Comparison of ENCODE assay signal across 8 mouse cellular contexts in the genomic region with DNA sequence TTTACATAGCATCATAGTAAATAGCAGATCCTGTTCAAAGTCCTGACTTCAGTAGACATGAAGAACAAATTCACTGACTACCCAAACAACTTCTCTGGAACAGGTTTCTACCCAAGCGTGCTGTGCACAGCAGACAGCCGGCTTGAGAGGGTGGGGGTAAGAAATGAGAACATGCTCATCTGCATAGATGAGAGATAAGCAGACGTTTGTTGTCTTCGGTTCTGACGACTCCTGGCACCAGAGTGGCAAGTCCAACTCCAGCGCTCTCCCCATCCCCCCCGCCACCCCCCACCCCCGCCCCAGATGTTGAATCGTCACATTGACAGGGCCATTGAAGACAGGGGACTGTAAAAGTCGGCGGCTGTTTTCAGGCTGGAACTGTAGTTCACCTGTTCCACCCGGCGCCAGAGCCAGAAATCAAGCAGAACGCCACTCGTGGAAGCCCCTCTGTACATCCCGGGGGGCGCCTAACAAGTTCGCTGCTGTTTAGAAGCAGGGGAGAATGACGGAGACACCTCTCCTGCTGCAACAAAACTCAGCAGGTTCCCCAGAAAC. TPM values are rescaled to one million over a fixed set of nuclear protein-coding genes. Genes with fewer than 3 reads are reported as not detected.
A peak's percentile ranks its signal among the peaks of the same experiment; 100 is the strongest.
DNase-seq lines count a peak whose midpoint lies in the region; ATAC-seq and TF ChIP-seq lines count a peak whose summit lies in the region.

No protein-coding gene starts in this region.

- no peaks in the 10 kb centered on the region for H3K36me3 ChIP-seq in heart, embryonic 16.5 days (ENCODE audit: control insufficient read depth, insufficient read depth)
- H3K36me3 ChIP-seq in hindbrain, embryonic 10.5 days: no peaks in the 10 kb centered on the region
- H3K36me3 ChIP-seq in liver, postnatal 0 days (replicated peaks; ENCODE audit: insufficient read depth, low read length): no peaks in the 10 kb centered on the region

- 0 out of 2 replicates have a peak, but pooled peaks have one; percentile 9 for TF ChIP-seq EP300 in liver, postnatal 0 days (IDR thresholded peaks at IDR 0.05; ENCODE audit: low read depth)

- peak overlapping the region; percentile 94 for H3K4me2 ChIP-seq in heart, embryonic 16.5 days (ENCODE audit: low read depth, low read length)
- peak overlapping the region; percentile 95 for H3K4me2 ChIP-seq in liver, postnatal 0 days (ENCODE audit: low read depth, low read length)

- WGBS in heart, embryonic 16.5 days: 0% methylated on average over 19 of the region's 19 CpGs
- WGBS in hindbrain, embryonic 10.5 days: under 1% methylated on average over 19 of the region's 19 CpGs
- WGBS in liver, postnatal 0 days (ENCODE audit: insufficient replicate concordance): under 1% methylated on average over 19 of the region's 19 CpGs

- peak overlapping the region; percentile 92 for H3K27ac ChIP-seq in heart, embryonic 16.5 days (ENCODE audit: low read length)
- no peak overlapping the region for H3K27ac ChIP-seq in brown adipose tissue, adult 24 weeks (replicated peaks; ENCODE audit: low read depth, low read length)
- peak overlapping the region; percentile 93 for H3K27ac ChIP-seq in hindbrain, embryonic 10.5 days
- H3K27ac ChIP-seq in liver, postnatal 0 days (ENCODE audit: low read depth): peak overlapping the region; percentile 80

- H3K4me1 ChIP-seq in heart, embryonic 16.5 days (ENCODE audit: control insufficient read depth, insufficient read depth, low read length): peaks cover 25% of the 10 kb centered on the region
- H3K4me1 ChIP-seq in brown adipose tissue, adult 24 weeks (ENCODE audit: control insufficient read depth, insufficient read depth, insufficient read length, low read length): no peaks in the 10 kb centered on the region
- peaks cover 43% of the 10 kb centered on the region for H3K4me1 ChIP-seq in hindbrain, embryonic 10.5 days (replicated peaks)
- H3K4me1 ChIP-seq in liver, postnatal 0 days (ENCODE audit: insufficient read depth): peaks cover 34% of the 10 kb centered on the region

- H3K27me3 ChIP-seq in heart, embryonic 16.5 days (ENCODE audit: control insufficient read depth, insufficient read depth, low read length): 0 out of 2 replicates have a peak, but pooled peaks cover 2% of the 10 kb centered on the region
- H3K27me3 ChIP-seq in hindbrain, embryonic 10.5 days (ENCODE audit: insufficient read depth, poor library complexity, severe bottlenecking): peaks cover 38% of the 10 kb centered on the region
- peaks cover 39% of the 10 kb centered on the region for H3K27me3 ChIP-seq in liver, postnatal 0 days (ENCODE audit: insufficient read depth, low read length)

- peak overlapping the region; percentile 89 for H3K9ac ChIP-seq in heart, embryonic 16.5 days (ENCODE audit: low read length)
- peak overlapping the region; percentile 85 for H3K9ac ChIP-seq in liver, postnatal 0 days (replicated peaks)

- no peaks in the 10 kb centered on the region for H3K9me3 ChIP-seq in heart, embryonic 16.5 days (replicated peaks; ENCODE audit: control insufficient read depth, low read length)
- H3K9me3 ChIP-seq in hindbrain, embryonic 10.5 days: no peaks in the 10 kb centered on the region
- H3K9me3 ChIP-seq in liver, postnatal 0 days (ENCODE audit: low read length): no peaks in the 10 kb centered on the region

- H3K4me3 ChIP-seq in heart, embryonic 16.5 days (ENCODE audit: low read length): peak overlapping the region; percentile 86
- H3K4me3 ChIP-seq in brown adipose tissue, adult 24 weeks (ENCODE audit: insufficient read depth, low read depth, low read length): peak overlapping the region; percentile 55; the same call in 1 of the 2 replicates
- peak overlapping the region; percentile 87 for H3K4me3 ChIP-seq in hindbrain, embryonic 10.5 days
- H3K4me3 ChIP-seq in liver, postnatal 0 days (ENCODE audit: low read depth, low read length): peak overlapping the region; percentile 77

- no peak for TF ChIP-seq CTCF in liver, postnatal 0 days (IDR thresholded peaks at IDR 0.05; ENCODE audit: low read depth)

- ATAC-seq in heart, embryonic 16.5 days (replicated peaks; ENCODE audit: extremely low read depth, insufficient read depth, low FRiP score): no peak
- ATAC-seq in liver, postnatal 0 days: peak; percentile 70

- no peak for DNase-seq in heart, postnatal 25 days (ENCODE audit: low spot score)
- peak; percentile 72 for DNase-seq in CD4-positive, CD25-positive, alpha-beta regulatory T cell, adult 2 months (ENCODE audit: low read depth, low spot score)
- DNase-seq in hindbrain, embryonic 10.5 days (ENCODE audit: low spot score): peak; percentile 11
- peak; percentile 55 for DNase-seq in liver, postnatal 0 days
- peak; percentile 32 to 54 for DNase-seq in spleen, postnatal 36 days (ENCODE audit: low spot score in 2 of 2)
- no peak for DNase-seq in cerebellum, postnatal 4 days (ENCODE audit: low spot score in 2 of 2)

- intact Hi-C loops in heart, postnatal 25 days (cut with DNase I): loop anchor here (1.0 to 5.0 kb wide), 3 partner anchors 47 to 254 kb away; partner anchors contain the start of gene Fam122a

RNA-seq across cellular contexts. Expression of gene Pip5k1b, which starts 0.7 kb away (rescaled TPM):
- polyA plus RNA-seq in heart, embryonic 16.5 days (2015; fragmentation: Nextera tagmentation; extraction: Ambion mirVana): 9.6 and 11.1 TPM in 2 replicates
- total RNA-seq in heart, postnatal 25 days (2021): 10 to 100 TPM; 26.9 to 28.3 TPM
- polyA plus RNA-seq in brown adipose tissue, adult 24 weeks (2012; ENCODE audit: insufficient read depth, insufficient read length, missing spikeins): not detected in 2 replicates
- polyA plus RNA-seq in hindbrain, embryonic 10.5 days (2016; fragmentation: Nextera tagmentation; extraction: Ambion mirVana): 0.82 and 2.2 TPM in 2 replicates
- polyA plus RNA-seq in liver, postnatal 0 days (2015; fragmentation: Nextera tagmentation; extraction: Ambion mirVana): 3.0 and 4.4 TPM in 2 replicates

Comparison
In these comparisons a context has a peak if more than half of its experiments do, and no peak if none do; other contexts are left out.
1. DNase-seq: peak in CD4-positive, CD25-positive, alpha-beta regulatory T cell, adult 2 months (single experiment), hindbrain, embryonic 10.5 days (single experiment), liver, postnatal 0 days (single experiment) and spleen, postnatal 36 days (2 of 2); none in heart, postnatal 25 days (single experiment) and cerebellum, postnatal 4 days (0 of 2).
2. Peak in every context shown above with its lines, with median percentiles within 50 percentile points of each other: H3K4me3 ChIP-seq.